Mouse (Mus musculus) lung, embryonic 16.5 days (tissue): ENCODE results near the gene Umod. TPM values are rescaled to one million over a fixed set of nuclear protein-coding genes. Genes with fewer than 3 reads are reported as not detected.

Experiments used
- ATAC-seq: fragments of 200-750 bp; cut with Nextera tagmentation; 2 replicates; pipeline ENCODE4 v1.8.0; 2017; ENCODE audit warnings: low read depth, mild to moderate bottlenecking, moderate library complexity
- H3K27ac ChIP-seq: fragments of 300-500 bp; sonication (generic); 2 replicates; pipeline ENCODE4 v1.5.1; 2014; ENCODE audit warnings: mild to moderate bottlenecking, control low read depth, low read length
- H3K27me3 ChIP-seq: fragments of 300-500 bp; sonication (generic); 2 replicates; pipeline ENCODE4 v1.6.1; 2014; ENCODE audit warnings: low read depth, low read length, mixed read lengths; ENCODE audit not compliant: control insufficient read depth, insufficient read depth
- H3K36me3 ChIP-seq: fragments of 300-500 bp; sonication (generic); 2 replicates; pipeline ENCODE4 v1.6.1; 2014; ENCODE audit warnings: low read length; ENCODE audit not compliant: control insufficient read depth, insufficient read depth
- H3K4me1 ChIP-seq: fragments of 300-500 bp; sonication (generic); replicated peaks from 2 replicates; pipeline ENCODE4 v1.6.1; 2014; ENCODE audit warnings: low read length, mixed read lengths; ENCODE audit not compliant: control insufficient read depth, insufficient read depth
- H3K4me2 ChIP-seq: fragments of 300-500 bp; sonication (generic); 2 replicates; pipeline ENCODE4 v1.6.1; 2014; ENCODE audit warnings: low read depth, low read length, control low read depth
- H3K4me3 ChIP-seq: fragments of 300-500 bp; sonication (generic); 2 replicates; pipeline ENCODE4 v1.5.1; 2014; ENCODE audit warnings: mild to moderate bottlenecking, low read length, control low read depth
- H3K9ac ChIP-seq: fragments of 300-500 bp; sonication (generic); 2 replicates; pipeline ENCODE4 v1.6.1; 2014; ENCODE audit warnings: low read length, control low read depth
- H3K9me3 ChIP-seq: fragments of 300-500 bp; sonication (generic); 2 replicates; pipeline ENCODE4 v1.6.1; 2016; ENCODE audit warnings: low read length; ENCODE audit not compliant: control insufficient read depth
- WGBS: fragments of 180-500 bp; shearing (Covaris S2); extraction: QIAGEN DNeasy Blood & Tissue Kit; methylation state at CpG from one replicate; pipeline ENCODE4 v1.1.7; 2014; 5-methylcytosine and 5-hydroxymethylcytosine counted together
- polyA plus RNA-seq: library from polyadenylated mRNA; unstranded; fragments of >200 nt; fragmentation: Nextera tagmentation; extraction: Ambion mirVana; gene quantifications from 2 replicates; pipeline ENCODE4 v1.2.1, GENCODE M21; 2015

The Umod gene
- polyA plus RNA-seq, 1 experiment from 2014 or later = not detected

DNA sequence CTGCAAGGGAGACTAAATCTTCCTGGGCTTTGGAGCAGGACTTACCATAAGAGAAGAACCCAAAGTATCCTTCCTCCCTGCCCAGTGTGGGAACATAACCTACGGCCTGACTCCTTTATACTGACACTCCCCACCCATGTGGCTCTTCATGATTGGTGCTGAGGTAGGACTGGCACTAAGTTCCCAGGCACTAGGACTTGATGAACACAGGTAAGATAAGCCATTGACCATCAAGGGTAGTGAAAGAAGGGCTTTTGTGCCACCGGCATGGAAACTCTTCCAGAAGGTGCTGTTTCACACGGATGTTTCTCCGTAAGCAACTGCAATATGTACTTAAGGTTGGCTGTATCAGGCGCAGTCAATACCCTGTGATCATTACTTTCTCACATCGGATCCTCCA is 19.9 kb downstream of the Umod start, which contains the start of gene Gp2:
Gene Gp2 (minus strand): TSS at position 101 of the 400 bp plus-strand sequence.
- H3K36me3 ChIP-seq = no peaks in the 10 kb centered on the region
- no peak within 1 kb of the TSS for H3K27ac ChIP-seq
- no peak within 1 kb of the TSS for H3K9ac ChIP-seq
- H3K9me3 ChIP-seq = no peaks in the 10 kb centered on the region
- H3K4me3 ChIP-seq = no peak within 1 kb of the TSS
- H3K4me1 ChIP-seq = no peaks in the 10 kb centered on the region
- no peak within 1 kb of the TSS for H3K4me2 ChIP-seq
- no peak for ATAC-seq
- WGBS = 75% methylated on average over 6 of the region's 6 CpGs
- H3K27me3 ChIP-seq = no peaks in the 10 kb centered on the region

DNA sequence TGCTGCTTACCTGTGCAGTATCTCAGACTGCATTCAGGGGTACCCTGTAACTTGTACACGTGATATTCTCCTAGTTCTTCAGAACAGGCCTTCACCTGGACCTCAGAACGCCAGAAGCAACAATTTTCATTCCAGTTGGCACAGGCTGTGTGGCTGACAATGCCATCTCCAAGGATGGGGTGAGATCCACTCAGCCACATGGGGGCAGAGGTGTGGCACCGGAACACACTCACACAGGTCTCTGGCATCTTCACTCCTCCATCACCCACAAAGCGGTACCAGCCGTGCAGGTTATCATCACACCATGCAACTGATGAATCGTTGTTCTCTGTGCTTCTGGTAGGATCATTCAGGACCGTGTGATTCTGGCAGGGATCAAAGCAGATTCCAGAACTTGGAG is 24.9 kb downstream of the Umod start:
- H3K4me3 ChIP-seq = no peak overlapping the region
- 72% methylated on average over 7 of the region's 7 CpGs for WGBS

DNA sequence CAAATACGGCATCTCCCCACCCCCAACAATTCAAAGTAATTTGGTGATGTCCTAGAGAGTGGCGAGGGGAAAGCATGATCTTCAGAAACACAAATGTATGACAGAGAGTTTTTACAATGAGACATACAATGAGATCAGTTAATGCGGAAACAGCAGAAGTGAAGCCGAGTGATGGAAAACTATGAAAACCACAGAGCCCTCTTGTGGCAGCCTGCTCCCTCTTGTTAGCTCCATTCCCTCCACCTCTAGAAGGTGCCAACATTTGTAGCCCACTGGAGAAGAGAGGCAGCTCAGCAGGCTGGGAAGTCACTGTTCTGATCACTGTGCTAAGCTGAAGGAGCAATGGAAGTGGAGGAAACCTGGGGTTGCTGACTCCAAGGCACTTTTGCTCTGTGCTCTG is 35.2 kb downstream of the Umod start:
- WGBS = 64% methylated on average over 4 of the region's 4 CpGs
- H3K9ac ChIP-seq = no peak overlapping the region
- H3K36me3 ChIP-seq = no peaks in the 10 kb centered on the region
- H3K4me1 ChIP-seq = no peaks in the 10 kb centered on the region
- no peak overlapping the region for H3K4me2 ChIP-seq
- ATAC-seq = no peak
- no peak overlapping the region for H3K4me3 ChIP-seq
- no peak overlapping the region for H3K27ac ChIP-seq
- H3K9me3 ChIP-seq = no peaks in the 10 kb centered on the region
- no peaks in the 10 kb centered on the region for H3K27me3 ChIP-seq

More for the DNA sequence above, 24.9 kb downstream of the Umod start:
- no peaks in the 10 kb centered on the region for H3K36me3 ChIP-seq
- H3K4me2 ChIP-seq = no peak overlapping the region
- H3K27ac ChIP-seq = no peak overlapping the region
- no peak for ATAC-seq
- no peaks in the 10 kb centered on the region for H3K9me3 ChIP-seq
- no peaks in the 10 kb centered on the region for H3K4me1 ChIP-seq
- no peaks in the 10 kb centered on the region for H3K27me3 ChIP-seq
- H3K9ac ChIP-seq = no peak overlapping the region

DNA sequence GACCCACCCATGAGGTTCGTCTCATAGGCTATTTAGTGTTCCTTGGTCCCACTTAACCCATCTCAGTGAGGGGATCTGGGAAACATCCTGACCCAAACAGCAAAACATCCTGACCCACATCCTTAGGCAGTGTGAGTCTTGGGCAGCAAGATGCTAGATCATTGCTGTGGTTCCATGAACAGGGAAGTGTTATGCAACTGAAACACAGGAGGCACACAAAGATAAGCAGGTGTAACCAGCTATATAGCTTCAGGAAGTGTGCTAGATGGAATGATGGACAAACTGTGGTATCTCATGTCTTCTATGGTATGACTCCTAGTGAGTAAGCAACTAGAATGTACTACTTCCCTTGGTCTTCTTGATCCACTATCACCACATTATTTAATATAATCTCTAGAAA is 37.1 kb downstream of the Umod start:
- Histone ChIP-seq H3K4me1 (no peaks in the 10 kb centered on the region), H3K9me3 (no peaks in the 10 kb centered on the region), H3K27ac (no peak overlapping the region), H3K9ac (no peak overlapping the region), H3K4me2 (no peak overlapping the region), H3K36me3 (no peaks in the 10 kb centered on the region), H3K27me3 (no peaks in the 10 kb centered on the region), H3K4me3 (no peak overlapping the region)
- 59% methylated on average over 1 of the region's 1 CpGs for WGBS
- no peak for ATAC-seq

DNA sequence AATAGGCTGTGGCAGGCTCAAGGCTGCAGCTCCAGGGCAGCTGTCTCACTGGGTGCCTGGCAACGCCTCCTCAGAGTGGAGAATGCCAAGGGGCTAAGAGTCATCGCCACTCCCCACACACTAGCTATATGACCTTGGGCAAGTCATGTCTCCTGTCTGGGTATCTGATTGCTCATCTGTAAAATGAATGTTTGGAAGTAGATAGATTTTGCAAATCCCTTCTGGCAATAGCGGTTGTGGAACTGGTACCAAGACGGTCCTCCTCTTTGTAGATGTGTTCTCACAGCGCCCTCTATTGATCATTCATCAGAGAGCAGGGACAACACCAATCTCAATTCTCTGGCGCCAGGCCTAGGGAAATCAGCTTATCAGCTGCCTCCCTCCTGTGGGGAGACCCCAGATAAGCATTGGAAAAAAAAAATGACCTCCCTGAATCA is 51.9 kb downstream of the Umod start:
- Histone ChIP-seq H3K4me2 (no peak overlapping the region), H3K36me3 (no peaks in the 10 kb centered on the region), H3K4me3 (no peak overlapping the region), H3K4me1 (no peaks in the 10 kb centered on the region), H3K9ac (no peak overlapping the region), H3K9me3 (no peaks in the 10 kb centered on the region), H3K27me3 (no peaks in the 10 kb centered on the region), H3K27ac (no peak overlapping the region)
- ATAC-seq = no peak
- 14% methylated on average over 6 of the region's 6 CpGs for WGBS

DNA sequence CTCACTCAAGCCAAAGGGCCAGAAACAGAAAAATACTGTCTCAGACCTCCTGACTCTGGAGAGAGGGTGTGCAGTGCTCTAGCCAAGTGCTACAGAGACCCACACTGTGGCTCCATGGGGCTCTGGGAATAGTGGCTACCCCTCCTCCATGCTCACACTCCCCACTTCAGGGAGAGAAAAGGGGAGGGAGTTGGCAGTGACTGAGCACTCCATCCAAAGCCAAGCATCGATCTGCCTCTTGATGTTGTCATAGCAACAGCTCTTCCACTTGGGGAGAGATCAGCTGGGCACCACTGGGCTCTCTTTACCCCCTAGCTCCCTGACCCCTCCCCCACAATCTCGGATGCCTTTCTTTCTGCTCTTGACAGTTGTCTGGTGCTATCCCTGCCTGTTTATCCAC is 58.4 kb downstream of the Umod start:
- WGBS = 11% methylated on average over 2 of the region's 2 CpGs
- H3K9ac ChIP-seq = no peak overlapping the region
- no peaks in the 10 kb centered on the region for H3K9me3 ChIP-seq
- H3K27me3 ChIP-seq = no peaks in the 10 kb centered on the region
- H3K27ac ChIP-seq = no peak overlapping the region
- H3K36me3 ChIP-seq = no peaks in the 10 kb centered on the region
- ATAC-seq = no peak
- H3K4me1 ChIP-seq = no peaks in the 10 kb centered on the region
- H3K4me2 ChIP-seq = no peak overlapping the region
- H3K4me3 ChIP-seq = no peak overlapping the region

DNA sequence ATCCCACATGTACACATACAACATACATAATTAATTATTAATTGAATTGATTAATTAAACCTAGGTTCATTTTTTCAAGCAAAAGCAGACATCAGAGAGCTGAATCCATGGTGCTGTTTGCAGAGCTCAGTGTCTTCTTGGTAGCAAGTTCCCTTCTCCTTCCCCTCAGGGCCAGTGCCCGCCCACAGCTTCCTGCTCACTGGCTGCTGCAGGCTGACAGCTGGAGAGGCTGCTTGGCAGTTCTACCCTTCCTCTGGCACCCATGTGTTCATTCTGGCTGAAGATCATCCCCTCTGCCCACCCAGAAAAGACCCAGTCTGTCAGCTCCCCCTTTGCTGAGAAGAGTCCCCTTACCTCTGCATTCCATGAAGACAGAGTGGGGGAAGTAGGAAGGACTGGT is 60.6 kb downstream of the Umod start:
- 59% methylated on average over 1 of the region's 1 CpGs for WGBS
- H3K4me3 ChIP-seq = no peak overlapping the region
- no peaks in the 10 kb centered on the region for H3K4me1 ChIP-seq

More for the DNA sequence above, 60.6 kb downstream of the Umod start:
- no peaks in the 10 kb centered on the region for H3K9me3 ChIP-seq
- no peak overlapping the region for H3K9ac ChIP-seq
- H3K27ac ChIP-seq = no peak overlapping the region
- ATAC-seq = no peak
- H3K4me2 ChIP-seq = no peak overlapping the region
- H3K36me3 ChIP-seq = no peaks in the 10 kb centered on the region
- H3K27me3 ChIP-seq = no peaks in the 10 kb centered on the region

Other genes starting within 250 kb of the Umod start
- 0.08 TPM in 1 of 2 replicates, not detected in the other for gene Gp2, start 20.0 kb downstream of the Umod start, polyA plus RNA-seq
- gene Acsm5, start 40.2 kb upstream of the Umod start, polyA plus RNA-seq = not detected in 2 replicates
- gene Pdilt, start 44.2 kb upstream of the Umod start, polyA plus RNA-seq = not detected in 2 replicates
- gene Acsm2, start 75.1 kb upstream of the Umod start, polyA plus RNA-seq = not detected in 2 replicates
- 4.1 and 4.3 TPM in 2 replicates for gene Acsm1, start 127.7 kb upstream of the Umod start, polyA plus RNA-seq
- gene Acsm4, start 210.7 kb upstream of the Umod start, polyA plus RNA-seq = not detected in 2 replicates
- gene Thumpd1, start 241.5 kb upstream of the Umod start, polyA plus RNA-seq = 60.3 and 60.6 TPM in 2 replicates